Mouse (Mus musculus): ENCODE measurements around the gene Ubac2. TPM values are rescaled to one million over a fixed set of nuclear protein-coding genes. Genes with fewer than 3 reads are reported as not detected.
A peak's percentile ranks its signal among the peaks of the same experiment; 100 is the strongest.
"Not testable (repeated sequence)": the region's sequence is repeated elsewhere in the genome, so short reads cannot be mapped to it uniquely, and the experiment has no call there.

Ubac2 gene
- polyA plus RNA-seq, 1 experiment from 2014 or later: 77.5 TPM

DNA sequence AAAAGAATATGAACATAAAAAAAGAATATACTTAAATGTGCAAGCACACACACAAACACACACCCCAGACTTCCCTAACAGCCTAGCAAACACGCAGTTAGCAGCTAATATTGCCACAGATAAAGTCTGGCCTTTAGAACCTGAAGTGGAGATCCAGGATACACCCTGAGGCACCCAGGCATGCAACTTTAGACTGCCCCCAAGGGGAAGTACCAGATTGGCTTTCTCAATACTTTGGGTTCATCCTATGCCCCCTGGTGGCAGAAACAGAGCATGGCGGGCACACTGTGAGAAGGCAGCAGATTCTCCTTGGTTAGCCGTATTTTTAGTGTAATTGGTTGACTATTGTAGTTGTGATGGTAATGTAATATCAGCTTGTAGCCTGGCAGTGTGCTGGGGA, 182.2 kb downstream of the Ubac2 start:
- no peak overlapping the region for H3K27ac ChIP-seq (ENCODE audit: low read length)
- H3K36me3 ChIP-seq (ENCODE audit: insufficient read depth, low read length): no peaks in the 10 kb centered on the region
- ATAC-seq (ENCODE audit: low FRiP score, low TSS enrichment): peak; percentile 77
- H3K27me3 ChIP-seq (ENCODE audit: insufficient read depth, low read length): no peaks in the 10 kb centered on the region
- no peaks in the 10 kb centered on the region for H3K9me3 ChIP-seq (ENCODE audit: low read length)
- WGBS: 8% methylated on average over 3 of the region's 3 CpGs
- no peak overlapping the region for H3K4me2 ChIP-seq (replicated peaks; ENCODE audit: low read depth, low read length)
- H3K4me1 ChIP-seq (ENCODE audit: insufficient read depth, low read length): no peaks in the 10 kb centered on the region
- H3K9ac ChIP-seq (replicated peaks; ENCODE audit: low read length): no peak overlapping the region
- no peak overlapping the region for H3K4me3 ChIP-seq (ENCODE audit: low read length)

DNA sequence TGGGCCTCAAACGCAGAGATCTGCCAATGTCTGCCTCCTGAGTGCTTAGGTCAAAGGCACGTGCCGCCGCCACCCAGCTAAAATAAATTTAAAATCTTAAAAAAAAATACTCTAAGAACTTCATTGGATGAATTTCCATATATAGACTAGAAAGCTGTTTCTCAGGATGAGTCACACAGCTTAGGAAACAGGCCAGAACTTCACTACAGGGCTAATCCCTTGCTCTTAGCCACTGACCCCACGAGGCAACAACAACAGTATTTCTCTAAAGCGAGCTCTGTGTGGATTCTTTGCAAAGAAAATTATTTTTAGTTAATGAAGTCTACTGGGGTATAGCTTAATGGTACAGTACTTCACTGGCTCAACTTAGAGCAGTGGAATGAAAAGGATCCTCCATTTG, 183.0 kb downstream of the Ubac2 start:
- Histone ChIP-seq H3K4me2 (replicated peaks; ENCODE audit: low read depth, low read length) (no peak overlapping the region), H3K4me3 (ENCODE audit: low read length) (no peak overlapping the region), H3K27ac (ENCODE audit: low read length) (no peak overlapping the region), H3K9ac (replicated peaks; ENCODE audit: low read length) (no peak overlapping the region), H3K4me1 (ENCODE audit: insufficient read depth, low read length) (no peaks in the 10 kb centered on the region), H3K27me3 (ENCODE audit: insufficient read depth, low read length) (no peaks in the 10 kb centered on the region), H3K9me3 (ENCODE audit: low read length) (no peaks in the 10 kb centered on the region), H3K36me3 (ENCODE audit: insufficient read depth, low read length) (no peaks in the 10 kb centered on the region)
- no peak for ATAC-seq (ENCODE audit: low FRiP score, low TSS enrichment)
- WGBS: 79% methylated on average over 6 of the region's 6 CpGs

GRCm38 (mm10) chr14:122062411-122063090, 184.1 kb downstream of the Ubac2 start:
- no peaks in the 10 kb centered on the region for H3K4me1 ChIP-seq (ENCODE audit: insufficient read depth, low read length)
- no peak overlapping the region for H3K27ac ChIP-seq (ENCODE audit: low read length)
- 80% methylated on average over 10 of the region's 10 CpGs for WGBS
- no peaks in the 10 kb centered on the region for H3K27me3 ChIP-seq (ENCODE audit: insufficient read depth, low read length)
- H3K4me3 ChIP-seq (ENCODE audit: low read length): no peak overlapping the region
- H3K4me2 ChIP-seq (replicated peaks; ENCODE audit: low read depth, low read length): no peak overlapping the region
- H3K36me3 ChIP-seq (ENCODE audit: insufficient read depth, low read length): no peaks in the 10 kb centered on the region
- H3K9me3 ChIP-seq (ENCODE audit: low read length): no peaks in the 10 kb centered on the region
- no peak for ATAC-seq (ENCODE audit: low FRiP score, low TSS enrichment)
- no peak overlapping the region for H3K9ac ChIP-seq (replicated peaks; ENCODE audit: low read length)

DNA sequence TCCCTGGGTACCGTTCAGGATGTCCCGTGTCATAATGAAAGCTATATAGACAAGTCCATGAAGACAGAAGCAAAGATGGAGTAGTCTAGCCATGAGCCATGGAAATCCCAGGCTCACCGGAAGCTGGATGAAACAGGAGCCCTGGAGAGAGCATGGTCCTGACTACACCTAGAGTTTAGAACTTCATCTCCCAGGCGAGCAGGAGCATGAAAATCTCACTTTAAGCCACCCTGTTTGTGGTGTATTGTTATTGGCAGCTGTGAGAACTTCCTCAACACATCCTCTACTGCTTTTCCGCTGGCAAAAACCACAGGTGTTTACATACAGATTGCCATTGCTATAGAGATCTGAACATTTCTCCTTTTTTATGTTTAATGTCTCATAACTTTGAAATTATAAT, 185.2 kb downstream of the Ubac2 start:
- no peak overlapping the region for H3K9ac ChIP-seq (replicated peaks; ENCODE audit: low read length)
- no peaks in the 10 kb centered on the region for H3K4me1 ChIP-seq (ENCODE audit: insufficient read depth, low read length)
- H3K36me3 ChIP-seq (ENCODE audit: insufficient read depth, low read length): no peaks in the 10 kb centered on the region
- WGBS: 74% methylated on average over 5 of the region's 5 CpGs
- no peak overlapping the region for H3K4me3 ChIP-seq (ENCODE audit: low read length)
- no peaks in the 10 kb centered on the region for H3K27me3 ChIP-seq (ENCODE audit: insufficient read depth, low read length)
- ATAC-seq (ENCODE audit: low FRiP score, low TSS enrichment): no peak
- no peaks in the 10 kb centered on the region for H3K9me3 ChIP-seq (ENCODE audit: low read length)
- H3K27ac ChIP-seq (ENCODE audit: low read length): no peak overlapping the region
- no peak overlapping the region for H3K4me2 ChIP-seq (replicated peaks; ENCODE audit: low read depth, low read length)

- H3K4me2 ChIP-seq (replicated peaks; ENCODE audit: low read depth, low read length): no peak overlapping the region
- no peaks in the 10 kb centered on the region for H3K27me3 ChIP-seq (ENCODE audit: insufficient read depth, low read length)
- no peak overlapping the region for H3K9ac ChIP-seq (replicated peaks; ENCODE audit: low read length)
- 3% methylated on average over 2 of the region's 2 CpGs for WGBS
- H3K27ac ChIP-seq (ENCODE audit: low read length): no peak overlapping the region
- H3K9me3 ChIP-seq (ENCODE audit: low read length): no peaks in the 10 kb centered on the region
- H3K4me3 ChIP-seq (ENCODE audit: low read length): no peak overlapping the region
- H3K4me1 ChIP-seq (ENCODE audit: insufficient read depth, low read length): peaks cover 2% of the 10 kb centered on the region; the same call in 1 of the 2 replicates
- H3K36me3 ChIP-seq (ENCODE audit: insufficient read depth, low read length): no peaks in the 10 kb centered on the region
- ATAC-seq (ENCODE audit: low FRiP score, low TSS enrichment): no peak
Measured at GRCm38 (mm10) chr14:122064519-122064918, 186.1 kb downstream of the Ubac2 start.

DNA sequence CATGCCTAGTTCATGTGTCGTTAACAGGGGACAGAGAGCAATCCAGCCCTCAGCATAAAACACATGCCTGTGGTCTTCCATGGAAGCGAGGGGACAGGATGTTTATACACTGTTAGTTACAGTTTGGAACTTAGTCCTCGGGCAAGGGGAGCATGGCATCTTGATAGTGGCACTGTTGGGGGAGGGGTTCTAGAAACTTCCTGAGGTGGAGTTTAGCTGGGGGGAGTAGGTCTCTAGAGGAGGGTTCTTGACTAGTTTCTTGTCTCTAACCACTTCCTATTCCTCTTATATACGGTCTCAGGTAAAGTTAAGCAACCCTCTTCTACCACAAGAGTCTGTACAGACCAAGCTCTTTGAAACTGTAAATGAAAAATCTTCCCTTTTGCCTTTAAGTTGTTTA, 187.8 kb downstream of the Ubac2 start:
- Histone ChIP-seq H3K4me2 (replicated peaks; ENCODE audit: low read depth, low read length) (no peak overlapping the region), H3K4me1 (ENCODE audit: insufficient read depth, low read length) (peaks cover 7% of the 10 kb centered on the region; the same call in 1 of the 2 replicates), H3K27me3 (ENCODE audit: insufficient read depth, low read length) (no peaks in the 10 kb centered on the region), H3K36me3 (ENCODE audit: insufficient read depth, low read length) (no peaks in the 10 kb centered on the region), H3K9me3 (ENCODE audit: low read length) (no peaks in the 10 kb centered on the region), H3K4me3 (ENCODE audit: low read length) (no peak overlapping the region), H3K9ac (replicated peaks; ENCODE audit: low read length) (no peak overlapping the region), H3K27ac (ENCODE audit: low read length) (no peak overlapping the region)
- WGBS: 64% methylated on average over 4 of the region's 4 CpGs
- no peak for ATAC-seq (ENCODE audit: low FRiP score, low TSS enrichment)

GRCm38 (mm10) chr14:122068036-122068435, 189.6 kb downstream of the Ubac2 start:
- 65% methylated on average over 3 of the region's 3 CpGs for WGBS
- H3K27ac ChIP-seq (ENCODE audit: low read length); H3K4me1 ChIP-seq (ENCODE audit: insufficient read depth, low read length); H3K36me3 ChIP-seq (ENCODE audit: insufficient read depth, low read length); H3K4me3 ChIP-seq (ENCODE audit: low read length); H3K9ac ChIP-seq (replicated peaks; ENCODE audit: low read length); ATAC-seq (ENCODE audit: low FRiP score, low TSS enrichment); H3K9me3 ChIP-seq (ENCODE audit: low read length); H3K4me2 ChIP-seq (replicated peaks; ENCODE audit: low read depth, low read length); H3K27me3 ChIP-seq (ENCODE audit: insufficient read depth, low read length): not testable (repeated sequence)

- H3K4me1 ChIP-seq (ENCODE audit: insufficient read depth, low read length): peaks cover 7% of the 10 kb centered on the region; the same call in 1 of the 2 replicates
- no peak overlapping the region for H3K4me3 ChIP-seq (ENCODE audit: low read length)
- WGBS: 55% methylated on average over 11 of the region's 11 CpGs
- H3K27ac ChIP-seq (ENCODE audit: low read length): 0 out of 2 replicates have a peak overlapping the region, but pooled peaks have one; percentile 4
- no peaks in the 10 kb centered on the region for H3K27me3 ChIP-seq (ENCODE audit: insufficient read depth, low read length)
- no peak for ATAC-seq (ENCODE audit: low FRiP score, low TSS enrichment)
- no peaks in the 10 kb centered on the region for H3K36me3 ChIP-seq (ENCODE audit: insufficient read depth, low read length)
- no peak overlapping the region for H3K9ac ChIP-seq (replicated peaks; ENCODE audit: low read length)
- H3K9me3 ChIP-seq (ENCODE audit: low read length): no peaks in the 10 kb centered on the region
- no peak overlapping the region for H3K4me2 ChIP-seq (replicated peaks; ENCODE audit: low read depth, low read length)
Measured at GRCm38 (mm10) chr14:122068801-122069695, 190.6 kb downstream of the Ubac2 start.

DNA sequence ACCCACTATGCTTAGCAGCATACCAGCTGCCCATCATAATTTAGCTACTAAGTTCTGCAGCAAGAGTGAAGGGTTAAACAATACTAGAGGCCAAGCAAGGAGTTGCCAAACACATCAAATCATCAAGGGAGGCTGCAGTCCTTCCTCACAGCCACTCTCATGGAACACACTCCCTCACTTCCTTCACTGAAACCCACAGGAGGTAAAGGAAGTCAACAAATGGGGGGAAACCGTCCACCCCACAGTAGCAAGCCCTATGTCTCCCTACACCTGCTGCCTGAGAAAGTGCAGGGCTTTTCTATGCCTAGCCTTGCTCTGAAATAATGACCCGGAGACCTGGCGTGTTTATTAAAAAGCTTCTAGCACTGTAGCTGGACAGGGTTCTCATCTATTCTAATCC, 191.5 kb downstream of the Ubac2 start:
- ATAC-seq (ENCODE audit: low FRiP score, low TSS enrichment): no peak
- H3K9me3 ChIP-seq (ENCODE audit: low read length): no peaks in the 10 kb centered on the region
- no peak overlapping the region for H3K27ac ChIP-seq (ENCODE audit: low read length)
- H3K36me3 ChIP-seq (ENCODE audit: insufficient read depth, low read length): no peaks in the 10 kb centered on the region
- no peak overlapping the region for H3K4me3 ChIP-seq (ENCODE audit: low read length)
- no peaks in the 10 kb centered on the region for H3K27me3 ChIP-seq (ENCODE audit: insufficient read depth, low read length)
- WGBS: 75% methylated on average over 3 of the region's 3 CpGs
- peaks cover 7% of the 10 kb centered on the region; the same call in 1 of the 2 replicates for H3K4me1 ChIP-seq (ENCODE audit: insufficient read depth, low read length)
- no peak overlapping the region for H3K4me2 ChIP-seq (replicated peaks; ENCODE audit: low read depth, low read length)
- no peak overlapping the region for H3K9ac ChIP-seq (replicated peaks; ENCODE audit: low read length)

All from kidney, embryonic 16.5 days (tissue).